Mouse (Mus musculus) limb, embryonic 10.5 days (tissue): ENCODE data around the gene Runx3. TPM values are rescaled to one million over a fixed set of nuclear protein-coding genes. Genes with fewer than 3 reads are reported as not detected.
A peak's percentile ranks its signal among the peaks of the same experiment; 100 is the strongest.

Experiments
- DNase-seq: peaks from one replicate; pipeline ENCODE4 v3.0.0-alpha.2; 2017; ENCODE audit warnings: low spot score
- H3K27ac ChIP-seq: fragments of 300-500 bp; sonication (generic); 2 replicates; pipeline ENCODE4 v1.5.1; 2016; ENCODE audit warnings: mild to moderate bottlenecking
- H3K27me3 ChIP-seq: fragments of 300-500 bp; sonication (generic); 2 replicates; pipeline ENCODE4 v1.6.1; 2016; ENCODE audit warnings: low read depth, mild to moderate bottlenecking; ENCODE audit not compliant: poor library complexity, severe bottlenecking
- H3K36me3 ChIP-seq: fragments of 300-500 bp; sonication (generic); 2 replicates; pipeline ENCODE4 v1.6.1; 2016; ENCODE audit warnings: mild to moderate bottlenecking, moderate library complexity
- H3K4me1 ChIP-seq: fragments of 300-500 bp; sonication (generic); 2 replicates; pipeline ENCODE4 v1.6.1; 2016
- H3K4me3 ChIP-seq: fragments of 300-500 bp; sonication (generic); 2 replicates; pipeline ENCODE4 v1.5.1; 2016; ENCODE audit warnings: mild to moderate bottlenecking, moderate library complexity
- H3K9me3 ChIP-seq: fragments of 300-500 bp; sonication (generic); replicated peaks from 2 replicates; pipeline ENCODE4 v1.6.1; 2016; ENCODE audit warnings: mild to moderate bottlenecking
- WGBS: fragments of 180-500 bp; shearing (Covaris S2); methylation state at CpG from one replicate; pipeline ENCODE4 v1.1.7; 2016; 5-methylcytosine and 5-hydroxymethylcytosine counted together
- polyA plus RNA-seq: library from polyadenylated mRNA; unstranded; fragments of >200 nt; fragmentation: Nextera tagmentation; extraction: Ambion mirVana; gene quantifications from 2 replicates; pipeline ENCODE4 v1.2.1, GENCODE M21; 2016

The Runx3 gene
- 0.05 and 0.08 TPM in 2 replicates for polyA plus RNA-seq

GRCm38 (mm10) chr4:135120342-135121100 lies at the start of gene Runx3:
Gene Runx3 (plus strand): TSS chr4:135120652.
- Histone ChIP-seq H3K27ac (peak within 1 kb of the TSS; percentile 51; the same call in 1 of the 2 replicates), H3K27me3 (peaks cover 7% of the 10 kb centered on the region; the same call in 1 of the 2 replicates), H3K4me3 (no peak within 1 kb of the TSS), H3K36me3 (no peaks in the 10 kb centered on the region), H3K4me1 (peaks cover 34% of the 10 kb centered on the region), H3K9me3 (no peaks in the 10 kb centered on the region)
- DNase-seq = no peak
- WGBS = 77% methylated on average over 18 of the region's 18 CpGs

- DNase-seq = no peak
- 91% methylated on average over 6 of the region's 6 CpGs for WGBS
- no peaks in the 10 kb centered on the region for H3K27me3 ChIP-seq
Observed at GRCm38 (mm10) chr4:135072671-135073070, 47.8 kb upstream of the Runx3 start.

GRCm38 (mm10) chr4:135073523-135073922 lies 46.9 kb upstream of the Runx3 start:
- DNase-seq = no peak
- no peaks in the 10 kb centered on the region for H3K36me3 ChIP-seq
- H3K9me3 ChIP-seq = no peaks in the 10 kb centered on the region
- no peaks in the 10 kb centered on the region for H3K27me3 ChIP-seq
- H3K4me3 ChIP-seq = no peak overlapping the region
- no peak overlapping the region for H3K27ac ChIP-seq
- H3K4me1 ChIP-seq = peaks cover 9% of the 10 kb centered on the region
- 77% methylated on average over 10 of the region's 10 CpGs for WGBS

More at GRCm38 (mm10) chr4:135072671-135073070, 47.8 kb upstream of the Runx3 start:
- H3K4me1 ChIP-seq = peaks cover 9% of the 10 kb centered on the region
- no peaks in the 10 kb centered on the region for H3K36me3 ChIP-seq
- H3K27ac ChIP-seq = no peak overlapping the region
- no peak overlapping the region for H3K4me3 ChIP-seq
- no peaks in the 10 kb centered on the region for H3K9me3 ChIP-seq

- peaks cover 6% of the 10 kb centered on the region for H3K4me1 ChIP-seq
- no peak overlapping the region for H3K4me3 ChIP-seq
- no peak for DNase-seq
- 61% methylated on average over 4 of the region's 4 CpGs for WGBS
- no peaks in the 10 kb centered on the region for H3K27me3 ChIP-seq
- H3K9me3 ChIP-seq = no peaks in the 10 kb centered on the region
- H3K27ac ChIP-seq = no peak overlapping the region
- H3K36me3 ChIP-seq = no peaks in the 10 kb centered on the region
Observed at GRCm38 (mm10) chr4:135074646-135075045, 45.8 kb upstream of the Runx3 start.

GRCm38 (mm10) chr4:135075360-135075759 lies 45.1 kb upstream of the Runx3 start:
- H3K27ac ChIP-seq = 0 out of 2 replicates have a peak overlapping the region, but pooled peaks have one; percentile 33
- H3K4me3 ChIP-seq = no peak overlapping the region
- no peaks in the 10 kb centered on the region for H3K36me3 ChIP-seq
- no peaks in the 10 kb centered on the region for H3K27me3 ChIP-seq
- 87% methylated on average over 6 of the region's 6 CpGs for WGBS
- H3K9me3 ChIP-seq = no peaks in the 10 kb centered on the region
- no peak for DNase-seq
- H3K4me1 ChIP-seq = peaks cover 9% of the 10 kb centered on the region

- H3K4me1 ChIP-seq = peaks cover 16% of the 10 kb centered on the region
- no peaks in the 10 kb centered on the region for H3K36me3 ChIP-seq
- H3K27ac ChIP-seq = no peak overlapping the region
- H3K27me3 ChIP-seq = 0 out of 2 replicates have a peak, but pooled peaks cover 3% of the 10 kb centered on the region
- WGBS = 86% methylated on average over 5 of the region's 5 CpGs
- no peak for DNase-seq
- no peaks in the 10 kb centered on the region for H3K9me3 ChIP-seq
- H3K4me3 ChIP-seq = no peak overlapping the region
Observed at GRCm38 (mm10) chr4:135076611-135077010, 43.8 kb upstream of the Runx3 start.

- Histone ChIP-seq H3K36me3 (no peaks in the 10 kb centered on the region), H3K27me3 (0 out of 2 replicates have a peak, but pooled peaks cover 3% of the 10 kb centered on the region), H3K4me3 (no peak overlapping the region), H3K9me3 (no peaks in the 10 kb centered on the region), H3K4me1 (peaks cover 16% of the 10 kb centered on the region), H3K27ac (no peak overlapping the region)
- DNase-seq = no peak
- 85% methylated on average over 9 of the region's 9 CpGs for WGBS
Observed at GRCm38 (mm10) chr4:135077196-135077595, 43.3 kb upstream of the Runx3 start.

- Histone ChIP-seq H3K36me3 (no peaks in the 10 kb centered on the region), H3K9me3 (no peaks in the 10 kb centered on the region), H3K4me1 (peaks cover 29% of the 10 kb centered on the region), H3K27me3 (peaks cover 3% of the 10 kb centered on the region; the same call in 1 of the 2 replicates), H3K27ac (peak overlapping the region; percentile 47), H3K4me3 (no peak overlapping the region)
- DNase-seq = no peak
- 70% methylated on average over 23 of the region's 23 CpGs for WGBS
Observed at GRCm38 (mm10) chr4:135079859-135080640, 40.4 kb upstream of the Runx3 start.

GRCm38 (mm10) chr4:135080641-135080920 lies 39.9 kb upstream of the Runx3 start:
- peaks cover 3% of the 10 kb centered on the region; the same call in 1 of the 2 replicates for H3K27me3 ChIP-seq
- H3K4me3 ChIP-seq = no peak overlapping the region
- peak overlapping the region; percentile 43; the same call in 1 of the 2 replicates for H3K27ac ChIP-seq
- 59% methylated on average over 7 of the region's 7 CpGs for WGBS
- DNase-seq = no peak
- no peaks in the 10 kb centered on the region for H3K36me3 ChIP-seq
- H3K9me3 ChIP-seq = no peaks in the 10 kb centered on the region
- peaks cover 32% of the 10 kb centered on the region for H3K4me1 ChIP-seq

- H3K27ac ChIP-seq = peak overlapping the region; percentile 38; the same call in 1 of the 2 replicates
- WGBS = 79% methylated on average over 6 of the region's 6 CpGs
- H3K4me3 ChIP-seq = no peak overlapping the region
- peaks cover 32% of the 10 kb centered on the region for H3K4me1 ChIP-seq
- peaks cover 3% of the 10 kb centered on the region; the same call in 1 of the 2 replicates for H3K27me3 ChIP-seq
- H3K9me3 ChIP-seq = no peaks in the 10 kb centered on the region
- no peak for DNase-seq
- no peaks in the 10 kb centered on the region for H3K36me3 ChIP-seq
Observed at GRCm38 (mm10) chr4:135083089-135083488, 37.4 kb upstream of the Runx3 start.

- Histone ChIP-seq H3K9me3 (no peaks in the 10 kb centered on the region), H3K36me3 (no peaks in the 10 kb centered on the region), H3K27me3 (peaks cover 4% of the 10 kb centered on the region), H3K4me3 (no peak overlapping the region), H3K4me1 (peaks cover 40% of the 10 kb centered on the region), H3K27ac (no peak overlapping the region)
- 77% methylated on average over 13 of the region's 13 CpGs for WGBS
- no peak for DNase-seq
Observed at GRCm38 (mm10) chr4:135085077-135085853, 35.2 kb upstream of the Runx3 start.

GRCm38 (mm10) chr4:135090613-135091012 lies 29.8 kb upstream of the Runx3 start:
- no peak for DNase-seq
- H3K9me3 ChIP-seq = no peaks in the 10 kb centered on the region
- H3K27me3 ChIP-seq = peaks cover 6% of the 10 kb centered on the region; the same call in 1 of the 2 replicates
- no peak overlapping the region for H3K4me3 ChIP-seq
- no peaks in the 10 kb centered on the region for H3K36me3 ChIP-seq
- WGBS = 75% methylated on average over 13 of the region's 13 CpGs
- H3K4me1 ChIP-seq = peaks cover 18% of the 10 kb centered on the region
- peak overlapping the region; percentile 34; the same call in 1 of the 2 replicates for H3K27ac ChIP-seq
